Mouse (Mus musculus): Measurements from ENCODE around the gene Rbm12b1. TPM values are rescaled to one million over a fixed set of nuclear protein-coding genes. Genes with fewer than 3 reads are reported as not detected.
A peak's percentile ranks its signal among the peaks of the same experiment; 100 is the strongest.
"Not testable (repeated sequence)": the region's sequence is repeated elsewhere in the genome, so short reads cannot be mapped to it uniquely, and the experiment has no call there.

Rbm12b1 gene
- 8.4 and 8.6 TPM in 2 replicates for polyA plus RNA-seq (2015; fragmentation: Nextera tagmentation; extraction: Ambion mirVana)

DNA sequence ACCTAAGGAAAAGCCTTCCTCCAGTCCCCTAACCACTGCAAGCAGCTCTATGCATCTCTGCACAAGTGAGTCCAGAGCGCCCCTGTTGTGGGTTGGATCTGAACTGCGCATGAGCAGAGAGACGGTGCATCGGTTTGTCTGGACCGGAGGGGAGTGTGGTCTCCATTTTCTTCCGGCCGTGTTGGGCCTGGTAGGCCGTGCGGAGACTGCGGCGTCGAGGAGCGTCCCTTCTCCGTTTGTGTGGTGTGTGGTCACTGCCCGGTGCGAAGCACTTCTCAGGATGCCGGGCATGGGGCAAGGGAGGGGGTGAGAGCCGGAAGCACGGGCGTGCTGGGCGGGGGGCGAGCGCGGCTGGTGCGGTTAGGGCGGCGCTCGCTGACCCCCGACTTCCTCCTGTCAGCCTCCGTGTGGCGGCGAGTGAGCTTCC is at the start of gene Rbm12b1:
TSS of gene Rbm12b1 (plus strand) at position 124 of the 427 bp plus-strand sequence.
- 4% methylated on average over 17 of the region's 32 CpGs for WGBS
- Histone ChIP-seq H3K4me3 (peak within 1 kb of the TSS; percentile 42), H3K4me2 (peak within 1 kb of the TSS; percentile 54), H3K9ac (peak within 1 kb of the TSS; percentile 62), H3K27ac (peak within 1 kb of the TSS; percentile 57)
- H3K36me3 ChIP-seq (ENCODE audit: poor library complexity, severe bottlenecking); H3K4me1 ChIP-seq; H3K27me3 ChIP-seq; H3K9me3 ChIP-seq (replicated peaks): not testable (repeated sequence)
- ATAC-seq, result peak; percentile 100

DNA sequence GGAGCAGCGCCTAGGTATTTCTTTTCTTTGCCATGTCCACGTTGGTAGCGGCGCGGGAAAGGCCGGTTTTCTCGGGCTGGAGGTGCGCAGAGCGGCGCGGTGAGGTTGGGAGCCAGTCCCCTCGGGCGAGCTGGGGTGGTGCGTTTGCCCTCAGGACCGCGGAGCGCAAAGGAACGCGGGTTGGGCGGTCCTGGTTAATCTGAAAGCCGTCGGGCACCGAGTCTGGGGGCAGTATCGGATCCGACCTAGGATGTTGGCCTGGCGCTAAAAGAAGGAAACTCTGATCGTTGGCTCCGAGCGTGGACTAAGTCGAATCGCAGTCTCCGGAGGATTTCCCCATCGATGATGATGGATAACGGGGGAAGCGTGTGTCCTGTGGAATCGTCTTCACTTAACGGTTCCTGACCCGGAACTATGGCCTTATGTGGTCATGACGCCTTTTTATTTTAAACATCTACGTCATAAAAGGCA is 563 bp downstream of the Rbm12b1 start:
- Histone ChIP-seq H3K4me2 (peak overlapping the region; percentile 54), H3K4me3 (peak overlapping the region; percentile 42), H3K9ac (peak overlapping the region; percentile 59)
- H3K36me3 ChIP-seq (ENCODE audit: poor library complexity, severe bottlenecking); H3K9me3 ChIP-seq (replicated peaks); H3K27ac ChIP-seq; H3K4me1 ChIP-seq; H3K27me3 ChIP-seq: not testable (repeated sequence)
- ATAC-seq, result peak; percentile 85
- WGBS, result 14% methylated on average over 21 of the region's 40 CpGs

DNA sequence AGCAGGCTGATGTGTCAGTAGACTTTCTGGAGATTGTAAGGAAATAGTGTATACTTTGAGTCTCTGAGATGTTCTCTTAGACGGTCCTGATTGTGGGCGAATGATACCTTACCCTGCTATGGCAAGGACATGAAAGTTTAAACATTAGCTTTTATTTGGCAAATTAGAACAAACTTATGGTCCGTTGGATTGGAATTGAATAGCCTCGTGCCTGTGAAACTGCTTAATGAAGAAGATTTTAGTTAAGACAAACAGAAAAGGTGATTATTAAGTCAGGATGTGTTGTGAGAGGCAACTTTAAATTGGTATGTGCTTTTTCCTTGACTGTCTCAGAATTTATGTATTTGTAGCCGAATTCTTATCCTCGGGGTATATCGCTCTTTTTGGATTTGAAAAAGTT is 1.5 kb downstream of the Rbm12b1 start:
- ATAC-seq, result not testable (repeated sequence)
- WGBS, result 85% methylated on average over 7 of the region's 7 CpGs

DNA sequence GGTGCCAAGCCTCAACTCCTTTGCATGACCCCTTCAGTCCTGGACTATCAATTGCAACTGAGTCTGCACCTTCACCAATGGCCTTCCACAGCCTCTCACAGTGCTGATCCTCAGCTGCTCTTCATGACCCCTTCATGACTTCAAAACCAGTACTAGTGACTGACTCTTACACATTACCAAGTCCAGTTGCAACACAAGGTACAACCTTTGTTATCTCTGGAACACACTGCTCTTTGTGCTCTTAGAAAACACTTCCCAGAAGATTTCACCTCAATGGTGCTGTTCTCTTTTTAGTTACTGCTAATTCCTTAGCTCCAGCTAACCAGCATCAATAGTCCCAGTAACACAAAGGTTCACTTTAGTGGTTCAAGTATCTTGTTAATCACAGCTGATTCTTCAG is 7.6 kb downstream of the Rbm12b1 start:
- Histone ChIP-seq H3K9me3 (replicated peaks) (peaks cover 8% of the 10 kb centered on the region; the same call in 1 of the 2 replicates), H3K36me3 (ENCODE audit: poor library complexity, severe bottlenecking) (peaks cover 32% of the 10 kb centered on the region), H3K4me1 (no peaks in the 10 kb centered on the region), H3K27ac (no peak overlapping the region), H3K4me2 (no peak overlapping the region), H3K9ac (no peak overlapping the region), H3K27me3 (no peaks in the 10 kb centered on the region), H3K4me3 (no peak overlapping the region)
- no peak for ATAC-seq

More for the DNA sequence above, 1.5 kb downstream of the Rbm12b1 start:
- not testable (repeated sequence) for H3K9me3 ChIP-seq (replicated peaks); H3K4me3 ChIP-seq; H3K36me3 ChIP-seq (ENCODE audit: poor library complexity, severe bottlenecking); H3K4me1 ChIP-seq; H3K27ac ChIP-seq; H3K27me3 ChIP-seq; H3K9ac ChIP-seq
- H3K4me2 ChIP-seq, result peak overlapping the region; percentile 33

- Histone ChIP-seq H3K4me3 (peak overlapping the region; percentile 74), H3K9me3 (replicated peaks) (no peaks in the 10 kb centered on the region), H3K27ac (peak overlapping the region; percentile 89), H3K27me3 (no peaks in the 10 kb centered on the region), H3K4me1 (peaks cover 8% of the 10 kb centered on the region), H3K9ac (peak overlapping the region; percentile 98), H3K4me2 (peak overlapping the region; percentile 68), H3K36me3 (ENCODE audit: poor library complexity, severe bottlenecking) (peaks cover 22% of the 10 kb centered on the region)
- WGBS, result 9% methylated on average over 9 of the region's 9 CpGs
- no peak for ATAC-seq
Observed at GRCm38 (mm10) chr4:12170986-12171317, 30.9 kb downstream of the Rbm12b1 start.

- Histone ChIP-seq H3K36me3 (ENCODE audit: poor library complexity, severe bottlenecking) (peaks cover 17% of the 10 kb centered on the region), H3K27me3 (no peaks in the 10 kb centered on the region), H3K4me2 (peak within 1 kb of the TSS; percentile 68), H3K4me1 (peaks cover 8% of the 10 kb centered on the region), H3K27ac (peak within 1 kb of the TSS; percentile 89), H3K9ac (peak within 1 kb of the TSS; percentile 98), H3K4me3 (peak within 1 kb of the TSS; percentile 74), H3K9me3 (replicated peaks) (no peaks in the 10 kb centered on the region)
- WGBS, result under 1% methylated on average over 73 of the region's 74 CpGs
- peak; percentile 93 for ATAC-seq
Observed at GRCm38 (mm10) chr4:12171318-12172091, 31.4 kb downstream of the Rbm12b1 start, which contains the start of gene Fam92a. TSS of gene Fam92a (minus strand) at chr4:12172015.

GRCm38 (mm10) chr4:12178992-12179391 is 38.9 kb downstream of the Rbm12b1 start:
- 87% methylated on average over 10 of the region's 10 CpGs for WGBS
- Histone ChIP-seq H3K27ac (no peak overlapping the region), H3K36me3 (ENCODE audit: poor library complexity, severe bottlenecking) (no peaks in the 10 kb centered on the region), H3K27me3 (no peaks in the 10 kb centered on the region), H3K9me3 (replicated peaks) (no peaks in the 10 kb centered on the region), H3K4me2 (no peak overlapping the region), H3K9ac (no peak overlapping the region), H3K4me3 (no peak overlapping the region), H3K4me1 (no peaks in the 10 kb centered on the region)
- no peak; the same call in 1 of the 2 replicates for ATAC-seq

Other genes with a start within 250 kb of the Rbm12b1 start
- gene Gm10604, start 159.0 kb upstream of the Rbm12b1 start, polyA plus RNA-seq (2015; fragmentation: Nextera tagmentation; extraction: Ambion mirVana), result 0.54 and 0.72 TPM in 2 replicates
- gene Rbm12b2, start 50.8 kb upstream of the Rbm12b1 start, polyA plus RNA-seq (2015; fragmentation: Nextera tagmentation; extraction: Ambion mirVana), result 19.8 and 20.1 TPM in 2 replicates
- 92.5 and 101 TPM in 2 replicates for gene Fam92a, start 31.8 kb downstream of the Rbm12b1 start, polyA plus RNA-seq (2015; fragmentation: Nextera tagmentation; extraction: Ambion mirVana)